Mouse (Mus musculus): ENCODE data around the gene Fbxw13. TPM values are rescaled to one million over a fixed set of nuclear protein-coding genes. Genes with fewer than 3 reads are reported as not detected.
"Not testable (repeated sequence)": the region's sequence is repeated elsewhere in the genome, so short reads cannot be mapped to it uniquely, and the experiment has no call there.

The Fbxw13 gene
- polyA plus RNA-seq (2015; fragmentation: Nextera tagmentation; extraction: Ambion mirVana) = not detected in 2 replicates

DNA sequence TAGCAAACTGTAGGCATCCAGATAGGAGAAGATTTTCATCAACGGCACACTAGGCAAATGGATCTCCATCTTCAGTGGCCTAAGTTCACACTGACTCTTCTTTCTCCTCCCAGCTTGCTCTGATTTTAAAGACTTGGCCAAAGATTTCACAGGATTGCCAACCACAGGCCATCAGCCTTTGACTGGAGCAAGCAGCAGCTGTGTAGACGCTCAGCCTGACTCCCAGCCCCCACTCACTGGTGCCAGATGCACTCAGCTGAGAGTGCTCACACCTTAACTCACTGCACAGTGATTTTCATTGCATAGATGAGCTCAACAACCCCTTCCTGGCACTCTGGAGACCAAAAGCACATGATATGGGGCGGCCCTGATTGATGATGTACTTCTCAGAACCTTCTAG is at the start of gene Fbxw13:
TSS of gene Fbxw13 (minus strand) at position 101 of the 400 bp plus-strand sequence.
- not testable (repeated sequence) for H3K4me1 ChIP-seq; H3K9ac ChIP-seq (replicated peaks); H3K36me3 ChIP-seq; H3K27ac ChIP-seq (replicated peaks); H3K4me3 ChIP-seq (replicated peaks); H3K27me3 ChIP-seq (replicated peaks); H3K4me2 ChIP-seq; ATAC-seq (ENCODE audit: low FRiP score); H3K9me3 ChIP-seq (replicated peaks)
- 87% methylated on average over 3 of the region's 3 CpGs for whole genome bisulfite sequencing

- ATAC-seq (ENCODE audit: low FRiP score) = no peak
- Histone ChIP-seq H3K9ac (replicated peaks) (no peak within 1 kb of the TSS), H3K4me2 (no peak within 1 kb of the TSS), H3K27me3 (replicated peaks) (no peaks in the 10 kb centered on the region), H3K4me3 (replicated peaks) (no peak within 1 kb of the TSS), H3K4me1 (no peaks in the 10 kb centered on the region), H3K36me3 (no peaks in the 10 kb centered on the region), H3K27ac (replicated peaks) (no peak within 1 kb of the TSS), H3K9me3 (replicated peaks) (no peaks in the 10 kb centered on the region)
- 87% methylated on average over 1 of the region's 1 CpGs for WGBS
Observed at GRCm38 (mm10) chr9:109234654-109235053, 38.9 kb upstream of the Fbxw13 start, which contains the start of gene Fbxw20. Gene Fbxw20 (minus strand): TSS chr9:109234754.

- no peak overlapping the region for H3K27ac ChIP-seq (replicated peaks)
- WGBS = 70% methylated on average over 6 of the region's 6 CpGs
- no peaks in the 10 kb centered on the region for H3K36me3 ChIP-seq
- H3K9me3 ChIP-seq (replicated peaks) = no peaks in the 10 kb centered on the region
- H3K4me3 ChIP-seq (replicated peaks) = no peak overlapping the region
- no peak for ATAC-seq (ENCODE audit: low FRiP score)
- H3K4me1 ChIP-seq = no peaks in the 10 kb centered on the region
- H3K4me2 ChIP-seq = no peak overlapping the region
- H3K27me3 ChIP-seq (replicated peaks) = no peaks in the 10 kb centered on the region
- no peak overlapping the region for H3K9ac ChIP-seq (replicated peaks)
Observed at GRCm38 (mm10) chr9:109218449-109218848, 22.7 kb upstream of the Fbxw13 start.

GRCm38 (mm10) chr9:109201347-109201746 is 5.6 kb upstream of the Fbxw13 start:
- H3K9ac ChIP-seq (replicated peaks); H3K4me2 ChIP-seq; ATAC-seq (ENCODE audit: low FRiP score); H3K27me3 ChIP-seq (replicated peaks); H3K27ac ChIP-seq (replicated peaks); H3K4me3 ChIP-seq (replicated peaks); H3K4me1 ChIP-seq; H3K36me3 ChIP-seq; H3K9me3 ChIP-seq (replicated peaks): not testable (repeated sequence)
- 55% methylated on average over 1 of the region's 1 CpGs for WGBS

DNA sequence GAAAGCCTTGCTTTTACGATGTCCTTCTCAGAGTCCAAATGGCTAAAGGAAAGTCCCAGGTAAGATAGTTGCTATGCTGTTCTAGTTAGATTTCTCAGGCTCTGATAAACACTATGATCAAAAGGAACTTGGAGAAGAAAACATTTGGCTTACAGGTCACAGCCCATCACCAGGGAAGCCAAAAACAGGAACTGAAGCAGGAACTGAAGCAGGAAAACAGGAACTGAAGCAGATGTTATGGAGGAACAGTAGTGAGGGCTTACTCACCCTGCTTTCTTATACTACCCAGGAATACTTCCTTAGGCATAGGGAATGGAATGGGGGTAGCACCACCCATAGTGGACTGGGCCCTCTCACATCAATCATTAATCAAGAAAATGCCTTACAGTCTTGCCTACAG is 4.6 kb upstream of the Fbxw13 start:
- H3K27ac ChIP-seq (replicated peaks) = no peak overlapping the region
- no peaks in the 10 kb centered on the region for H3K36me3 ChIP-seq
- no peak overlapping the region for H3K4me2 ChIP-seq
- H3K4me1 ChIP-seq = no peaks in the 10 kb centered on the region
- H3K4me3 ChIP-seq (replicated peaks) = no peak overlapping the region
- no peaks in the 10 kb centered on the region for H3K9me3 ChIP-seq (replicated peaks)
- ATAC-seq (ENCODE audit: low FRiP score) = no peak
- H3K27me3 ChIP-seq (replicated peaks) = no peaks in the 10 kb centered on the region
- 95% methylated on average over 1 of the region's 1 CpGs for WGBS
- no peak overlapping the region for H3K9ac ChIP-seq (replicated peaks)

DNA sequence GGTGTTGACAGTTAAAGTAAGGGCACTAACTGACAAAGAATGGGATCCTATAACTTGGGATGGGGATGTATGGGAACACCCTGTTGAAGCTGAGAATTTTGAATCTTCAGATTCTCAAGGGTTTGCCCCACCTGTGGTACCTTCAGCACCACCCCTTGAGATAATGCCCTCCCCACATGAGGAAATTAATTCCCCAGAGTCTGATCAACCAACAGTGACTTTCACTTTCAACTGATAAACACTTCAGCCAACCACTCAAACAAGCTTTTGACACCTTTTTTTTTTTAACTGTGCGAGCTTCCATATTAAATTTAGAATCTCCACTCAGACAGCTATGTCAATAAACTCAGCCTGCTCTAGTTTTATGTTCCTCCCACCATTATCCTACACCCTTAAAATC is 3.6 kb upstream of the Fbxw13 start:
- no peak for ATAC-seq (ENCODE audit: low FRiP score)
- Histone ChIP-seq H3K27me3 (replicated peaks) (no peaks in the 10 kb centered on the region), H3K4me2 (no peak overlapping the region), H3K9me3 (replicated peaks) (no peaks in the 10 kb centered on the region), H3K4me3 (replicated peaks) (no peak overlapping the region), H3K4me1 (no peaks in the 10 kb centered on the region), H3K9ac (replicated peaks) (no peak overlapping the region), H3K36me3 (no peaks in the 10 kb centered on the region), H3K27ac (replicated peaks) (no peak overlapping the region)
- 81% methylated on average over 1 of the region's 1 CpGs for WGBS

DNA sequence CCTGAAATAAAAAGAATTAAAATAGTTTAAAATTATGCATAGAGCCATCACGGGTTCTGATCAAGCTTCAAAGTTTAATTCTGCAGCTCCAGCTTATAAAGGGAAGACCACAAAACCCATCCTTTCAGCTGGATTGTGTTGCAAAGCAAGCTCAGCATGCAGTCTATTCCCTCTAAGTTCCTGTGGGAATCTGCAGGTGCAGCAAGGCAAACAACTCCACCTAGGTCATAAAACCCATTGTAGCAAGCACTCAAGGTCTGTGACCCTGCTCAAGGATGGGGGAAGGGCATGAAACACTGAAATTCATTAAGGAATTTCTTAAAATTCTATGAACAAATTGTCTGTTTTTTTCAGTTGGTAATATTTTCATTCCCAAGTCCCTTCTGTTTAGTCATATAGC is 18.6 kb downstream of the Fbxw13 start:
- H3K4me2 ChIP-seq = no peak overlapping the region
- H3K4me1 ChIP-seq = no peaks in the 10 kb centered on the region
- H3K27me3 ChIP-seq (replicated peaks) = no peaks in the 10 kb centered on the region
- H3K9ac ChIP-seq (replicated peaks) = no peak overlapping the region
- no peak overlapping the region for H3K27ac ChIP-seq (replicated peaks)
- no peak for ATAC-seq (ENCODE audit: low FRiP score)
- no peaks in the 10 kb centered on the region; the same call in 1 of the 2 replicates for H3K9me3 ChIP-seq (replicated peaks)
- H3K4me3 ChIP-seq (replicated peaks) = no peak overlapping the region
- no peaks in the 10 kb centered on the region for H3K36me3 ChIP-seq
- WGBS = 68% methylated on average over 1 of the region's 1 CpGs

- ATAC-seq (ENCODE audit: low FRiP score) = no peak
- Histone ChIP-seq H3K4me1 (no peaks in the 10 kb centered on the region), H3K4me2 (no peak overlapping the region), H3K4me3 (replicated peaks) (no peak overlapping the region), H3K36me3 (no peaks in the 10 kb centered on the region), H3K9me3 (replicated peaks) (no peaks in the 10 kb centered on the region; the same call in 1 of the 2 replicates), H3K9ac (replicated peaks) (no peak overlapping the region), H3K27me3 (replicated peaks) (no peaks in the 10 kb centered on the region), H3K27ac (replicated peaks) (no peak overlapping the region)
- 93% methylated on average over 1 of the region's 1 CpGs for WGBS
Observed at GRCm38 (mm10) chr9:109176301-109176700, 19.5 kb downstream of the Fbxw13 start.

DNA sequence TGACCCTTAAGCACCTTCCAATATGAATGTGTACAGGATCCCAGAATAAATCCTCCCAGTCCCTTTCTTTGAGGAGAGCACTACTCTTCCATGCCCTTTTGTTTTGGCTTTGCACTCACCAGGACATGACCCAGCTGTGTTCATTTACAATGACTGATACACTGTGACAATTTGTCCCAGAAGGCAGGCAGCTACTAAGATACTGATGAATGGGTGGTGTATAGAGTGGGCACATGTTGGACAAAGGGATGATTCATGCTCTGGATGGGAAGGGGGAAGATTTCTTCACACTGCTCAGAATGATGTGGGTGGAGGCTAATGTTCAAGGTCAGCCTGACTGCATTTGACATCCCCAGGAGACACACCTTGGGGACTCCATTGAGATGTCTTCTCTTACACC is 28.5 kb downstream of the Fbxw13 start:
- no peak overlapping the region for H3K4me2 ChIP-seq
- H3K36me3 ChIP-seq = no peaks in the 10 kb centered on the region
- no peak overlapping the region for H3K9ac ChIP-seq (replicated peaks)
- H3K9me3 ChIP-seq (replicated peaks) = no peaks in the 10 kb centered on the region
- H3K4me1 ChIP-seq = no peaks in the 10 kb centered on the region
- H3K4me3 ChIP-seq (replicated peaks) = no peak overlapping the region
- ATAC-seq (ENCODE audit: low FRiP score) = no peak
- no peaks in the 10 kb centered on the region for H3K27me3 ChIP-seq (replicated peaks)
- H3K27ac ChIP-seq (replicated peaks) = no peak overlapping the region

DNA sequence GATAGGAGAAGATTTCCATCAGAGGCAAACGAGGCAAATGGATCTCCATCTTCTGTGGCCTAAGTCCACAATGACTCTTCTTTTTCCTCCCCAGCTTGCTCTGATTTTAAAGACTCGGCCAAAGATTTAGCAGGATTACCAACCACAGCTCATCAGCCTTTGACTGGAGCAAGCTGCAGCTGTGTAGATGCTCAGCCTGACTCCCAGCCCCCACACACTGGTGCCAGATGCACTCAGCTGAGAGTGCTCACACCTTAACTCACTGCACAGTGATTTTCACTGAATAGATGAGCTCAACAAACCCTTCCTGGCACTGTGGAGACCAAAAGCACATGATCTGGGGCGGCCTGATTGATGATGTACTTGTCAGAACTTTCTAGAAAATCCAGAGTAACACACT is 33.8 kb downstream of the Fbxw13 start, which contains the start of gene Fbxw21:
TSS of gene Fbxw21 (minus strand) at position 101 of the 400 bp plus-strand sequence.
- Histone ChIP-seq H3K27ac (replicated peaks) (no peak within 1 kb of the TSS), H3K27me3 (replicated peaks) (no peaks in the 10 kb centered on the region), H3K4me3 (replicated peaks) (no peak within 1 kb of the TSS), H3K36me3 (no peaks in the 10 kb centered on the region), H3K4me1 (no peaks in the 10 kb centered on the region), H3K9ac (replicated peaks) (no peak within 1 kb of the TSS), H3K4me2 (no peak within 1 kb of the TSS), H3K9me3 (replicated peaks) (no peaks in the 10 kb centered on the region)
- WGBS = 74% methylated on average over 3 of the region's 3 CpGs
- no peak for ATAC-seq (ENCODE audit: low FRiP score)

DNA sequence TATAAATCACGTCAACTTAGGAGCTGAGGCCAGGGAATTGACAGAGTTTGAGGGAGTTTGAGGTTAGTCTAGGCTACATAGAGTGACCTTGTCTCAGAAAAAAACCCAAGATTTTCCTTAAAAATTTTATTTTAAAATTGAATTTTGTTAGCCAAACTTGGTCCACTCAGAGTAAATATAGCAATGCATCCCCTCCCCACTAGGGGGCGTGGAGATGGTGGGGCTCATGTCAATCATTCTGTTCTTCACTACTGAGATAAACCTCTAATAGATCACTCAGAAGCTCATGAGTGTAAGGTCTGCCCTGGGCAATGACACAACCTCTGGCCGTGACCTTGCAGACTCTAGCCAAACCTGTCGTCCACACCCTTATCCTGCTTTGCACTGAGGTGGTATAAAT is 55.4 kb downstream of the Fbxw13 start:
- H3K4me1 ChIP-seq; H3K4me3 ChIP-seq (replicated peaks); H3K27ac ChIP-seq (replicated peaks); H3K9me3 ChIP-seq (replicated peaks); H3K36me3 ChIP-seq; H3K27me3 ChIP-seq (replicated peaks); H3K9ac ChIP-seq (replicated peaks); ATAC-seq (ENCODE audit: low FRiP score); H3K4me2 ChIP-seq: not testable (repeated sequence)
- WGBS = 68% methylated on average over 4 of the region's 4 CpGs

- no peak for ATAC-seq (ENCODE audit: low FRiP score)
Observed at GRCm38 (mm10) chr9:109130076-109130475, 65.7 kb downstream of the Fbxw13 start.

More at GRCm38 (mm10) chr9:109130076-109130475, 65.7 kb downstream of the Fbxw13 start:
- H3K4me1 ChIP-seq = no peaks in the 10 kb centered on the region
- no peaks in the 10 kb centered on the region for H3K27me3 ChIP-seq (replicated peaks)
- 85% methylated on average over 5 of the region's 5 CpGs for WGBS
- no peaks in the 10 kb centered on the region for H3K36me3 ChIP-seq
- no peak overlapping the region for H3K4me2 ChIP-seq
- H3K9ac ChIP-seq (replicated peaks) = no peak overlapping the region
- H3K27ac ChIP-seq (replicated peaks) = no peak overlapping the region
- H3K9me3 ChIP-seq (replicated peaks) = no peaks in the 10 kb centered on the region
- no peak overlapping the region for H3K4me3 ChIP-seq (replicated peaks)

All from neural tube, embryonic 15.5 days (tissue).